Mouse (Mus musculus) spleen, adult 2 months (tissue): ENCODE measurements around the gene Plvap.

Experiments
- CTCF ChIP-seq: fragments of 200-500 bp; IDR thresholded peaks from 2 replicates; pipeline ENCODE4 v1.5.1; 2011; ENCODE audit warnings: mild to moderate bottlenecking, inconsistent platforms; ENCODE audit not compliant: insufficient read depth, insufficient read length, insufficient replicate concordance; ENCODE audit errors: extremely low read depth
- POLR2A ChIP-seq: fragments of 200-500 bp; IDR thresholded peaks from 2 replicates; pipeline ENCODE4 v1.6.1; 2011; ENCODE audit warnings: low read depth, low read length, inconsistent platforms

- TF ChIP-seq CTCF, result no peak
- no peak for TF ChIP-seq POLR2A
Observed at GRCm38 (mm10) chr8:71471861-71472260, 39.7 kb downstream of the Plvap start.
